Mouse (Mus musculus) stomach, postnatal 0 days (tissue): ENCODE measurements around the gene Pgpep1l. TPM values are rescaled to one million over a fixed set of nuclear protein-coding genes. Genes with fewer than 3 reads are reported as not detected.
"Not testable (repeated sequence)": the region's sequence is repeated elsewhere in the genome, so short reads cannot be mapped to it uniquely, and the experiment has no call there.

Experiments used
- ATAC-seq: fragments of 200-750 bp; cut with Nextera tagmentation; 2 replicates; pipeline ENCODE4 v1.8.0; 2017; ENCODE audit not compliant: low FRiP score, low TSS enrichment
- DNase-seq: peaks from one replicate; pipeline ENCODE4 v3.0.0-alpha.2; 2016; ENCODE audit warnings: low spot score
- H3K27ac ChIP-seq: fragments of 300-500 bp; sonication (generic); replicated peaks from 2 replicates; pipeline ENCODE4 v1.5.1; 2014; ENCODE audit warnings: mild to moderate bottlenecking, control low read depth
- H3K27me3 ChIP-seq: fragments of 300-500 bp; sonication (generic); 2 replicates; pipeline ENCODE4 v1.6.1; 2014; ENCODE audit warnings: low read length; ENCODE audit not compliant: control insufficient read depth, insufficient read depth
- H3K36me3 ChIP-seq: fragments of 300-500 bp; sonication (generic); 2 replicates; pipeline ENCODE4 v1.6.1; 2014; ENCODE audit warnings: low read length, mixed read lengths; ENCODE audit not compliant: control insufficient read depth, insufficient read depth
- H3K4me1 ChIP-seq: fragments of 300-500 bp; sonication (generic); replicated peaks from 2 replicates; pipeline ENCODE4 v1.6.1; 2014; ENCODE audit warnings: antibody characterized with exemption; ENCODE audit not compliant: control insufficient read depth, insufficient read depth
- H3K4me2 ChIP-seq: fragments of 300-500 bp; sonication (generic); replicated peaks from 2 replicates; pipeline ENCODE4 v1.6.1; 2014; ENCODE audit warnings: low read depth, mild to moderate bottlenecking, control low read depth, moderate library complexity
- H3K4me3 ChIP-seq: fragments of 300-500 bp; sonication (generic); 2 replicates; pipeline ENCODE4 v1.5.1; 2014; ENCODE audit warnings: low read depth, low read length, control low read depth
- H3K9ac ChIP-seq: fragments of 300-500 bp; sonication (generic); 2 replicates; pipeline ENCODE4 v1.6.1; 2014; ENCODE audit warnings: mild to moderate bottlenecking, low read length, control low read depth, mixed read lengths
- H3K9me3 ChIP-seq: fragments of 300-500 bp; sonication (generic); 2 replicates; pipeline ENCODE4 v1.6.1; 2016; ENCODE audit warnings: low read length; ENCODE audit not compliant: control insufficient read depth
- CTCF ChIP-seq: IDR thresholded peaks from 2 replicates; pipeline ENCODE4 v1.5.1; 2016; ENCODE audit warnings: antibody characterized with exemption, low read depth, mild to moderate bottlenecking, moderate library complexity
- EP300 ChIP-seq: optimal IDR thresholded peaks from 2 replicates; pipeline ENCODE3; 2016; ENCODE audit warnings: antibody characterized with exemption
- WGBS: fragments of 180-500 bp; shearing (Covaris S2); extraction: QIAGEN DNeasy Blood & Tissue Kit; methylation state at CpG from one replicate; pipeline ENCODE4 v1.1.7; 2014; 5-methylcytosine and 5-hydroxymethylcytosine counted together
- polyA plus RNA-seq: library from polyadenylated mRNA; unstranded; fragments of >200 nt; fragmentation: Nextera tagmentation; extraction: Ambion mirVana; gene quantifications from 2 replicates; pipeline ENCODE4 v1.2.1, GENCODE M21; 2015

Pgpep1l gene
- polyA plus RNA-seq, 1 experiment from 2014 or later: not detected

DNA sequence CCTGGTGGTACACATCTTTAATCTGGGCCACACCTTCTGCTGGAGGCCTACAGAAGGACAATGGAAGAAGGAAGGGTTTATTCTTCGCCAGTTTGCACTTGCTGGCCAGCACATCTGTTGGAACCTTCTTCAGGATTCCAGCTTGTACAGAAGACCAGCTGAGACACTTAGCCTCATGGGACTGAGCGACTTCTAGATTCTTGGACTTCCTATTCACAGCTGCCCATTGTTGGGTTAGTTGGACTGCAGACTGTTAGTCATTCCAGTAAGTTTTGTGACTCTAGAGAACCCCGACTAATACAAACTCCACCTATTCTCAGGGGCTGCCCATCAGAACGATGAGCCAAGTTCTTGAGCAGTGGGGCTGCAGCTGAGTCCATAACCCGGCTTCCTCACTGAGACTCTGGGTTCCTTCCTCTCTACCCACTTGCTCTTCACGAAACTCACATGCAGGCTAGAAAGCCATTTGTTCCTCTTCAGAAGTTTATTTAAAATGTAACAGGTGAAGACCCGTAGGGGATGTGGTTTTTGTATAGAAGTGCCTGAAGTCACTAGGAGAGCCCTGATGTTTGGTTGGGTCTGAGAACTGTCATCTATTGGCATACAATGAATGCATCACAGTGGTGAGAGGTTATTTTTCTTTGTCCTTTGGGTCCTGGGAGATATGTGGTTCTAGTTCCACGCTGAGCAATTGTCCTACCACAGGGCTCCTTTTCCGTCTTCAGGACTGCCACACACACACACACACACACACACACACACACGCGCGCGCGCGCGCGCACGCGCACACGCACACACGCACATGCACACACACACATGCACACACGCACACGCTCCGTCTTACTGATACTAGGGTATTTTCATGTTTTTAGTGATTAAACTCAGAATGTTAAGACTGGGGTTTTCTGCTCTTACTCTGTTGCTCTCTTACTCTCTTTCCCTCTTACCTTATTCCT lies 22.8 kb upstream of the Pgpep1l start:
- no peaks in the 10 kb centered on the region for H3K9me3 ChIP-seq
- DNase-seq (no peak), ATAC-seq (no peak)
- no peak overlapping the region for H3K27ac ChIP-seq
- 88% methylated on average over 24 of the region's 24 CpGs for WGBS
- no peaks in the 10 kb centered on the region for H3K4me1 ChIP-seq
- H3K27me3 ChIP-seq: no peaks in the 10 kb centered on the region
- no peak for TF ChIP-seq EP300
- no peak overlapping the region for H3K9ac ChIP-seq
- no peak overlapping the region for H3K4me2 ChIP-seq
- H3K36me3 ChIP-seq: no peaks in the 10 kb centered on the region
- no peak overlapping the region for H3K4me3 ChIP-seq

GRCm38 (mm10) chr7:68285851-68286298 lies 21.8 kb upstream of the Pgpep1l start:
- Histone ChIP-seq H3K4me3 (no peak overlapping the region), H3K27me3 (no peaks in the 10 kb centered on the region), H3K36me3 (no peaks in the 10 kb centered on the region), H3K9me3 (no peaks in the 10 kb centered on the region), H3K27ac (no peak overlapping the region), H3K4me1 (no peaks in the 10 kb centered on the region), H3K4me2 (no peak overlapping the region), H3K9ac (no peak overlapping the region)
- TF ChIP-seq EP300: no peak
- no peak for TF ChIP-seq CTCF
- peak; percentile 10; the same call in 1 of the 2 replicates for ATAC-seq
- 53% methylated on average over 8 of the region's 8 CpGs for WGBS
- DNase-seq: no peak

DNA sequence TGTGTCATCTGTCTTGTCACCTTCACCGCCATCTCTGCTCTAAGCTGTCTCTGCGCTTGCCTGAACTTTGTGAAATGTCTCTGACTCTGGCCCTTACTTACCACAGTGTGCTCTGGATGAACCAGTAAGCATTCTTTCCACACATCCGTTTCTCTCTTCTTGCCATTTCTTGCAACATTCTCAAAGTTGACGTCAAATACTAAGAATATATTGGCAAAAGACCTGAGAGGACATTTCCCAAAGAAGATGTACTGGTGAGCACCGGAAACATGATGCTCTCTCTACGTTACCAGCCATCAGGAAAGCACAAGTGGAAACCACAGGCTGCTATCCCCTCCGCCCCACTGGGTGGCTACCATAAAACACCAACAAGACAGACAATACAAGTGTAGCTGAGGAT lies 19.7 kb upstream of the Pgpep1l start:
- H3K4me2 ChIP-seq: no peak overlapping the region
- WGBS: 79% methylated on average over 7 of the region's 7 CpGs

GRCm38 (mm10) chr7:68283133-68283520 lies 19.1 kb upstream of the Pgpep1l start:
- H3K9me3 ChIP-seq, ATAC-seq, H3K27me3 ChIP-seq, H3K4me1 ChIP-seq, H3K9ac ChIP-seq, H3K36me3 ChIP-seq, H3K27ac ChIP-seq, H3K4me3 ChIP-seq, H3K4me2 ChIP-seq, DNase-seq: not testable (repeated sequence)
- 78% methylated on average over 4 of the region's 4 CpGs for WGBS

More for the DNA sequence above, 19.7 kb upstream of the Pgpep1l start:
- Histone ChIP-seq H3K4me3 (no peak overlapping the region), H3K27ac (no peak overlapping the region), H3K9me3 (no peaks in the 10 kb centered on the region), H3K27me3 (no peaks in the 10 kb centered on the region), H3K36me3 (no peaks in the 10 kb centered on the region), H3K9ac (no peak overlapping the region), H3K4me1 (no peaks in the 10 kb centered on the region)
- no peak for DNase-seq
- TF ChIP-seq CTCF: no peak
- TF ChIP-seq EP300: no peak
- ATAC-seq: no peak

- ATAC-seq (no peak), DNase-seq (no peak)
- no peak for TF ChIP-seq EP300
- no peak for TF ChIP-seq CTCF
- Histone ChIP-seq H3K4me1 (no peaks in the 10 kb centered on the region), H3K4me3 (no peak overlapping the region), H3K9me3 (no peaks in the 10 kb centered on the region), H3K4me2 (no peak overlapping the region), H3K27me3 (no peaks in the 10 kb centered on the region), H3K36me3 (no peaks in the 10 kb centered on the region), H3K9ac (no peak overlapping the region), H3K27ac (no peak overlapping the region)
- WGBS: 81% methylated on average over 22 of the region's 22 CpGs
Observed at GRCm38 (mm10) chr7:68282304-68283132, 18.5 kb upstream of the Pgpep1l start.
